Mouse (Mus musculus) thymus, adult 2 months (tissue): ENCODE measurements around the gene Sympk. TPM values are rescaled to one million over a fixed set of nuclear protein-coding genes. Genes with fewer than 3 reads are reported as not detected.
A peak's percentile ranks its signal among the peaks of the same experiment; 100 is the strongest.

Experiments used
- DNase-seq: peaks from one replicate; pipeline ENCODE4 v3.0.0; 2021
- H3K27ac ChIP-seq: fragments of 200-500 bp; 2 replicates; pipeline ENCODE4 v1.5.1; 2012; ENCODE audit warnings: low read length, control low read depth; ENCODE audit not compliant: control insufficient read depth, insufficient read depth
- H3K27me3 ChIP-seq: fragments of 200-500 bp; 2 replicates; pipeline ENCODE4 v1.6.1; 2012; ENCODE audit warnings: mild to moderate bottlenecking, low read length, moderate library complexity, mixed read lengths; ENCODE audit not compliant: control insufficient read depth, insufficient read depth
- H3K36me3 ChIP-seq: fragments of 200-500 bp; 2 replicates; pipeline ENCODE4 v1.6.1; 2012; ENCODE audit warnings: mild to moderate bottlenecking, low read length, moderate library complexity; ENCODE audit not compliant: control insufficient read depth, insufficient read depth
- H3K4me1 ChIP-seq: fragments of 200-500 bp; replicated peaks from 2 replicates; pipeline ENCODE4 v1.6.1; 2012; ENCODE audit warnings: low read length; ENCODE audit not compliant: control insufficient read depth, insufficient read depth
- H3K4me3 ChIP-seq: fragments of 200-500 bp; 2 replicates; pipeline ENCODE4 v1.5.1; 2012; ENCODE audit warnings: mild to moderate bottlenecking, low read length, control low read depth, moderate library complexity; ENCODE audit not compliant: control insufficient read depth, insufficient read depth
- CTCF ChIP-seq: fragments of 200-500 bp; IDR thresholded peaks from 2 replicates; pipeline ENCODE4 v1.5.1; 2012; ENCODE audit warnings: mild to moderate bottlenecking, control low read depth, low read length, moderate library complexity, borderline replicate concordance; ENCODE audit not compliant: control insufficient read depth, poor library complexity, insufficient read depth; ENCODE audit errors: extremely low read depth
- POLR2A ChIP-seq: fragments of 200-500 bp; IDR thresholded peaks from 2 replicates; pipeline ENCODE4 v1.6.1; 2012; ENCODE audit warnings: mild to moderate bottlenecking, low read length, control low read depth, moderate library complexity; ENCODE audit not compliant: control insufficient read depth, poor library complexity, insufficient read depth; ENCODE audit errors: extremely low read depth
- WGBS: fragments of 180-500 bp; shearing (Covaris S2); methylation state at CpG from one replicate; pipeline ENCODE4 v1.1.7; 2018; 5-methylcytosine and 5-hydroxymethylcytosine counted together
- polyA plus RNA-seq: library from polyadenylated mRNA; depleted of rRNA; stranded (reverse); fragments of >200 nt; gene quantifications from 2 replicates; pipeline ENCODE4 v1.2.3, GENCODE M21; 2012

The Sympk gene
- polyA plus RNA-seq, 1 experiment, result 150 TPM

DNA sequence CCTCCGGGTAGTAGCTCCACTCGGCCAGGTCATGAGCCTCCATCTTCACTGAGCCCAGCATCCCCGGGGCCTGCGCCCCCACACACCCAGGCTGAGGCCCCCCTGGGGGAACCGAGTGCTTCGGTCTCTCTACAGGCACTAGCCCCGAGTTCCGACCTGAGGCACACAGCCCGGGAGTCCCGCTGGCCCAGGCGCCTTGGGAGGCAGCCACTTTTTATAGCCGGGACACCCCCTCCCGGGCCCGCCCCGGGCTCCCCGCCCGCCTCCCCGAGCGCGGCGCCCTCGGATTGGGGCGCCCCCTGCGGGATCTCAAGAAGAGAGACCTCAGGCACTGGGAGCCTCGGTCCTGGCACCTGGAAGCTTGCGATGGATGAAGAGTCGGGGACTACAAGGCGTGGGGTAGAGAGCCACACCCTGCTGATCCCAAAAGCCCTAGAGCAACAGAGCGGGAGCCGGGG lies 791 bp upstream of the Sympk start, which contains the start of gene Foxa3:
Gene Foxa3, minus strand, starts transcription at position 182 of the 458 bp plus-strand sequence.
- H3K4me1 ChIP-seq, result peaks cover 18% of the 10 kb centered on the region
- H3K27me3 ChIP-seq, result no peaks in the 10 kb centered on the region
- 6% methylated on average over 30 of the region's 30 CpGs for WGBS
- no peaks in the 10 kb centered on the region for H3K36me3 ChIP-seq
- 0 out of 2 replicates have a peak, but pooled peaks have one; percentile 44 for TF ChIP-seq CTCF
- no peak for TF ChIP-seq POLR2A
- peak; percentile 45 for DNase-seq
- no peak within 1 kb of the TSS for H3K27ac ChIP-seq
- peak within 1 kb of the TSS; percentile 82 for H3K4me3 ChIP-seq

DNA sequence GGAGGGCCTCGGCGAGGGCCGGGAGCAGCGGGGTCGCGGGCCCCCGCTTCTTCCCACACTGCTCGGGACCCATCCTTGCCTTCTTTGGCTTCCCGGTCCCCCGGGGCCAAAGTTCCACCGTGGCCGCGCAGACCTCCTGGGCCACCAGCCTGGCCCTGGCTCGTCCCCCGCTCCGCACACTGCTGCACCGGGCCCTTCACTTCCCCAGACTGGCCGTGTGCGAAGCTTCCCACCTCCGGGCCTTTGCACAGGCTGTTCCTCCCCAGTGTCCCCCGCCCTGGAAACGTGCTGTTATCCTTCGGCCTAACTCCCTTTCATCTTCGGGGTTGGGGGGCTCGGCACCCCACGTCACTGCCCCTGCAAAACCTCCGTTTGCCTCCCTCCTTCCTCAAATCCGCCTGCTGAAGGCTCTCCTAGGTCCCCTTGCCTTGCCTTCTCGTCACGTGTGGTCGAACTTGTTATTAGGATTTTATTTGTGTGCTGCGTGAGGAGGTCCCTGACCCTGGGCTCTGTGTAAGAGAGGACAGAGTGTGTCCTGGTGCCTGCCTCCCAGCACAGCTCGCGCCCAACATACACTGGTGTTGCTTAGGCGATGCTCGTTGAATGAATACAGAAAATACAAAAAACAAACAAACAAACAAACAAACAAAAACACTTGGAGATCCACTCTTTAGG lies 541 bp downstream of the Sympk start:
- peak overlapping the region; percentile 82 for H3K4me3 ChIP-seq
- peak; percentile 53 for DNase-seq
- 2% methylated on average over 36 of the region's 36 CpGs for WGBS
- H3K27me3 ChIP-seq, result no peaks in the 10 kb centered on the region
- peaks cover 3% of the 10 kb centered on the region for H3K36me3 ChIP-seq
- TF ChIP-seq CTCF (no peak), POLR2A (no peak)
- H3K27ac ChIP-seq, result no peak overlapping the region
- peaks cover 18% of the 10 kb centered on the region for H3K4me1 ChIP-seq

DNA sequence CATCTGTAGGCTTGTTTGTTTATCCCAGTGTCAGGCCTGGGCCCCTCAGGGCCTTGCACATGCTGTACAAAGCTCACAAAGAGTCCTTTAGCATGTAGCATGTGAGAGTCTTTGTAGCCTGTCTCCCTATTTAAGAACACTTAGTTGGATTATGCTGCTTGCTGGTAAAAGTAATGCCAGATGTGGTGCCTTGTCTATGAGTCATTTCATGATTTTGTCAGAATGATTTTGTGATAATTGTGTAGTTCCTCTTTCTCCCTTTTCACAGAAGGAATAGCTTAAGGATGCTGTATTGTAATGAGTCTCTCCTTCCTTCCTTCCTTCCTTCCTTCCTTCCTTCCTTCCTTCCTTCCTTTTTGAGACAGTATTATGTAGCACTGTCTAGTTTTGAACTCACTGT lies 3.9 kb downstream of the Sympk start:
- no peak for TF ChIP-seq POLR2A
- TF ChIP-seq CTCF, result no peak
- Histone ChIP-seq H3K4me1 (peaks cover 11% of the 10 kb centered on the region), H3K36me3 (peaks cover 32% of the 10 kb centered on the region), H3K27ac (no peak overlapping the region), H3K27me3 (no peaks in the 10 kb centered on the region), H3K4me3 (no peak overlapping the region)
- DNase-seq, result no peak

DNA sequence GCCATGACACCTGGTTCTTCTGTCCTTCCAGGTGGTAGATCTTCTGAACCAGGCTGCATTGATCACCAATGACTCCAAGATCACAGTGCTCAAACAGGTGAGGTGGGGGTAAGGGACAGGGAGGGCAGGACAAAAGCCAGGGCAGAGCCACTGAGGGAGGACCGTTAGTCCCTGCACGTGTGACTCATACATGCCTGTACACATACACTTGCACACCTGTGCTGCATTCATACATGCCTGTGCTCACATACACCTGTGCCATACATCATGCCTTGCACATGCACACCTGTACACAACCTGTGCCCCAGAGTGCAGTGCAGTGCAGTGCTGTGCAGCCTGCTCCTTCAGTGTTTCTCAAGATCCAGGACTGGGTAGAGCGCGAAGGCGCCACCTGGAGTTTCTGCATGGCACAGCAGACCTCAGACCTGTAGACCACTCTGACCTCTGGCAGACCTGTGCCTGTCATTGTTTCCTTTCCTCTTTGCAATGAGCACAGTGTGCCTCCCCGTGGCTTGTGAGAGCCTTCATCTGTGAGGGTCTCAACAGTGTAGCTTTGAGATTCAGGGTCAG lies 5.0 kb downstream of the Sympk start:
- peak; percentile 65 for DNase-seq
- TF ChIP-seq POLR2A (no peak), CTCF (peak; percentile 86)
- Histone ChIP-seq H3K36me3 (peaks cover 35% of the 10 kb centered on the region), H3K4me1 (peaks cover 5% of the 10 kb centered on the region), H3K4me3 (no peak overlapping the region), H3K27ac (no peak overlapping the region), H3K27me3 (no peaks in the 10 kb centered on the region)
- WGBS, result 73% methylated on average over 6 of the region's 6 CpGs

DNA sequence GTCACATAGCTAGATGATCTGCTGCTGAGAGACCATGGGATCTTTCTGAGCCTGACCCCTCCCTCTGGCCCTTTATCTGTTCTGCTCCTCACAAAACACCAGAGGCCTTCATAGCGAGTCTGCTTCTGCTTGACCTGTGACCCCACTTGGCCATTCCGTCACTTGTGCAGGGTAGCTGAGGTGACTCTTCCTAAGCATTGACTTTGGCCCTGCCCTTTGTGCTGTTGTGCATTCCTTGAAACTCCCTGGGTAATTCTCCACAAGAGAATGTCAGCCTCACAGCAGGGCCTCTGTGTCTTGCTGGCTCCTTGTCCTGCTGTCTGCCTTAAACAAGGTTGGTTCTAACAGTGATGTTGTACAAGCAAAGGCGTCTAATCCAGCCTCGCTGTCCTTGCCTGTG lies 7.5 kb downstream of the Sympk start:
- no peaks in the 10 kb centered on the region for H3K4me1 ChIP-seq
- no peak for DNase-seq
- no peaks in the 10 kb centered on the region for H3K27me3 ChIP-seq
- H3K4me3 ChIP-seq, result no peak overlapping the region
- TF ChIP-seq POLR2A, result no peak
- no peak for TF ChIP-seq CTCF
- no peak overlapping the region for H3K27ac ChIP-seq
- 94% methylated on average over 4 of the region's 4 CpGs for WGBS
- peaks cover 51% of the 10 kb centered on the region for H3K36me3 ChIP-seq

DNA sequence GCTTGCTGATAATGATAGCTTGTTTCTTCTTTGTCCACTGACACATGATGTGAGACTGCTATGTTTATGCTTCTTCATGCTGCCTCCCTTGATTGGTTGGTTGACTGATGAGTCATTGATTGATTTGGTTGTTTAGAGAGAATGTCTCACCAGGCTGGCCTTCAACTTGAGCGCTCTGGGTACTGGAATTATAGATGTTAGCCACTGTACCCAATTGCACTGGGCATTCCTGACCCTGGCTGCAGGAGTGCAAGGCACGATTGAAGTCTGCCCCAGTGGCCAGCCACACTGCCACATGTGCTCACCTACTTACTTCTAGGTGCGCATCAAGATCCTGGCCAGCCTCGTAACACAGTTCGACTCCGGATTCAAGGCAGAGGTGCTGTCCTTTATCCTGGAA lies 20.4 kb downstream of the Sympk start:
- peaks cover 89% of the 10 kb centered on the region for H3K36me3 ChIP-seq
- H3K27me3 ChIP-seq, result no peaks in the 10 kb centered on the region
- no peaks in the 10 kb centered on the region for H3K4me1 ChIP-seq
- no peak overlapping the region for H3K4me3 ChIP-seq
- DNase-seq, result no peak
- 99% methylated on average over 6 of the region's 6 CpGs for WGBS
- TF ChIP-seq CTCF (no peak), POLR2A (no peak)
- no peak overlapping the region for H3K27ac ChIP-seq
